Mouse (Mus musculus) forebrain, embryonic 13.5 days (tissue): ENCODE measurements around the gene Arhgap35. TPM values are rescaled to one million over a fixed set of nuclear protein-coding genes. Genes with fewer than 3 reads are reported as not detected.

Source experiments
- ATAC-seq: fragments of 200-750 bp; cut with Nextera tagmentation; 2 replicates; pipeline ENCODE4 v1.8.0; 2017
- H3K27ac ChIP-seq: fragments of 300-500 bp; sonication (generic); 2 replicates; pipeline ENCODE4 v1.5.1; 2015; ENCODE audit warnings: inconsistent platforms, mild to moderate bottlenecking, moderate library complexity
- H3K27me3 ChIP-seq: fragments of 300-500 bp; sonication (generic); 2 replicates; pipeline ENCODE4 v1.6.1; 2015; ENCODE audit warnings: mild to moderate bottlenecking, inconsistent platforms
- H3K36me3 ChIP-seq: fragments of 300-500 bp; sonication (generic); 2 replicates; pipeline ENCODE4 v1.6.1; 2015; ENCODE audit warnings: mild to moderate bottlenecking, inconsistent platforms; ENCODE audit not compliant: poor library complexity, severe bottlenecking
- H3K4me1 ChIP-seq: fragments of 300-500 bp; sonication (generic); 2 replicates; pipeline ENCODE4 v1.6.1; 2015; ENCODE audit warnings: inconsistent platforms
- H3K4me2 ChIP-seq: fragments of 300-500 bp; sonication (generic); 2 replicates; pipeline ENCODE4 v1.6.1; 2015; ENCODE audit warnings: inconsistent platforms, mild to moderate bottlenecking, moderate library complexity
- H3K4me3 ChIP-seq: fragments of 300-500 bp; sonication (generic); 2 replicates; pipeline ENCODE4 v1.5.1; 2015; ENCODE audit warnings: mild to moderate bottlenecking, inconsistent platforms
- H3K9ac ChIP-seq: fragments of 300-500 bp; sonication (generic); 2 replicates; pipeline ENCODE4 v1.6.1; 2015; ENCODE audit warnings: mild to moderate bottlenecking, inconsistent platforms
- H3K9me3 ChIP-seq: fragments of 300-500 bp; sonication (generic); replicated peaks from 2 replicates; pipeline ENCODE4 v1.6.1; 2016; ENCODE audit warnings: inconsistent platforms
- WGBS: fragments of 180-500 bp; shearing (Covaris S2); methylation state at CpG from one replicate; pipeline ENCODE4 v1.1.7; 2015; 5-methylcytosine and 5-hydroxymethylcytosine counted together
- polyA plus RNA-seq: library from polyadenylated mRNA; unstranded; fragments of >200 nt; fragmentation: Nextera tagmentation; extraction: Ambion mirVana; gene quantifications from 2 replicates; pipeline ENCODE4 v1.2.1, GENCODE M21; 2015

Gene Arhgap35
- polyA plus RNA-seq, 1 experiment from 2014 or later = 29.1 TPM

DNA sequence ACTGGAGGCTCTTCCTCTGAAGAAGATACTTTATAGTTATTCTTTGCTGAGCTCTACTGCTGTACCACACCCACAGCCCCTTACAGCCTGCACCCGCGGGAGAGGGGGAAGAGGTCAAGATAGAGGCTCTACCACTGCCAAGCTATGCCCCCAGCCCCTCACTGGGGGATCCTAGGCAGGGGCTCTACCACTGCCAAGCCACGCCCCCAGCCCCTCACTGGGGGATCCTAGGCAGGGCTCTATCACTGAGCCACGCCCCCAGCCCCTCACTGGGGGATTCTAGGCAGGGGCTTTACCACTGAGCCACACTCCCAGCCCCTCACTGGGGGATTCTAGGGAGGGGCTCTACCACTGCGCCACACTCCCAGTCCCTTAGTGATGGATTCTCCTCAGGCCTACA is 158.5 kb downstream of the Arhgap35 start:
- Histone ChIP-seq H3K4me2 (no peak overlapping the region), H3K9me3 (no peaks in the 10 kb centered on the region), H3K27me3 (peaks cover 13% of the 10 kb centered on the region; the same call in 1 of the 2 replicates), H3K36me3 (0 out of 2 replicates have a peak, but pooled peaks cover 17% of the 10 kb centered on the region), H3K27ac (no peak overlapping the region), H3K4me3 (no peak overlapping the region), H3K9ac (no peak overlapping the region), H3K4me1 (peaks cover 11% of the 10 kb centered on the region)
- no peak for ATAC-seq
- 82% methylated on average over 5 of the region's 5 CpGs for WGBS

DNA sequence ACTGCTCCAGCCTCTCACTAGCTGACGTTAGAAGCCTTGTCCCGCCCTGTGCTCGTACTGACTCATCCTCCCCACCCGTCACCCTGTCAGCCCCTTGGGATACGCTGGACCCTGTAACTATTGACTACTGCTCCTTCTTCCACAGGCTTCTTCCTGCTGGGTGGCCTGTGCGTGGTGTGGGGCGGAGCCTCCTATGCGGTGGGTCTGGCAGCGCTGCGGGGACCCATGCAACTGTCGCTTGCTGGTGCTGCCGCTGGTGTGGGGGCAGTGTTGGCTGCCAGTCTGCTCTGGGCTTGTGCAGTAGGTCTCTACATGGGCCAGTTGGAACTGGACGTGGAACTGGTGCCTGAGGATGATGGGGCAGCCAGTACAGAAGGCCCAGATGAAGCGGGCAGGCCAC is 159.8 kb downstream of the Arhgap35 start:
- Histone ChIP-seq H3K4me2 (no peak overlapping the region), H3K9ac (no peak overlapping the region), H3K27me3 (0 out of 2 replicates have a peak, but pooled peaks cover 5% of the 10 kb centered on the region), H3K4me3 (no peak overlapping the region), H3K9me3 (no peaks in the 10 kb centered on the region), H3K36me3 (0 out of 2 replicates have a peak, but pooled peaks cover 17% of the 10 kb centered on the region), H3K27ac (no peak overlapping the region), H3K4me1 (peaks cover 11% of the 10 kb centered on the region)
- WGBS = 94% methylated on average over 14 of the region's 14 CpGs
- ATAC-seq = no peak

DNA sequence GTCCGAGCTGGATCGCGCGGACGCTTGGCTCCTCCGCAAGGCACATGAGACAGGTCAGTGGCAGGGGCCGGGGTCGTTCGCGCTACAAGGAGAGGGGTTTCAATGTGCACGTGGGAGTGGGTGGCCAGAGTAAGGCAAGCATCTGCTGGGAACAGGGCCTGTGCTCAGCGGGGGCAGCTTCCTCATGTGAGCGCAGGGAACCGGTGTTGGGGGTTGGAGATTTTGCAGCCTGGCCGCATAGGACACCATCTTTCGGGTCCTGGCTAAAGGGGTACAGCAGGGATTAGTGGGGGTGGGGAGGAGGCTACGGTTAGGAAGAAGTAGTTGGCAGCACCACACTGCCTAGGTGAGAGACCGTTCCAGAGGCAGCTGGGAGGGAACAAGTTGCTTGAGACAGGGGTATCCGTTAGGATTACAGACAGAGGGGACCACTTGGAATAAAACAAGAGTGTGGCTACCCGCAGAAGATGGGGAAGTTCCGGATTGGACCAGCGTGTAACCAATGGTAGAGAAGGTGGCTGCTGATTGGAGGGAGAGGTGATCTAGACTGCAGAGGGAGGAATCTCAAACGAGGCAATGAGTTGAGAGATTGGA is 161.6 kb downstream of the Arhgap35 start:
- Histone ChIP-seq H3K4me3 (peak overlapping the region; percentile 77), H3K9ac (peak overlapping the region; percentile 76), H3K36me3 (0 out of 2 replicates have a peak, but pooled peaks cover 17% of the 10 kb centered on the region), H3K27me3 (0 out of 2 replicates have a peak, but pooled peaks cover 5% of the 10 kb centered on the region), H3K4me2 (peak overlapping the region; percentile 92), H3K9me3 (no peaks in the 10 kb centered on the region), H3K27ac (peak overlapping the region; percentile 54), H3K4me1 (peaks cover 11% of the 10 kb centered on the region)
- under 1% methylated on average over 23 of the region's 23 CpGs for WGBS
- peak; percentile 81 for ATAC-seq

DNA sequence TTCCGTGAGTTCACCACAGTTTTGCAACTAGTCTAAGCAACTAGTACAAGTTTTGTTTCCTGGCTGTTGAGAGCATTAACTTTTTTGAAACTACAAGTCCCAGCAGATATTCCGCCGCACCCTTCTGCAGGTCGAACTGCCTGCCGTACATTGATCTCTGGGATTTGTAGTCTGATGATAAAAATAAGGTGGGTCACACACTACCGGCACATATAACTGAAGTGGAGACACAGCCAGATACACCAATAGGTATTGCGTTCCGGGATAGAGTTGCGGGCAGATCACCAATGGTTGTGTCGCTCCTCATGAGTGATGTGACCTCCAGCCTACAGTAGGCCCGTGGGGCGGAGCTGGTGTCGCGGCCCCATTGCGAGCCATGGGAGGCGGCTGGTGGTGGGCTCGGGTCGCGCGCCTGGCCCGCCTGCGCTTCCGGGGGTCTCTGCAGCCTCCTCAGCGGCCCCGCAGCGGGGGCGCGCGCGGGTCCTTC is 162.2 kb downstream of the Arhgap35 start, which contains the start of gene Tmem160:
Gene Tmem160 (plus strand): TSS at position 193 of the 487 bp plus-strand sequence.
- ATAC-seq = peak; percentile 99
- peak within 1 kb of the TSS; percentile 92 for H3K4me2 ChIP-seq
- peak within 1 kb of the TSS; percentile 54 for H3K27ac ChIP-seq
- H3K27me3 ChIP-seq = 0 out of 2 replicates have a peak, but pooled peaks cover 5% of the 10 kb centered on the region
- 0 out of 2 replicates have a peak, but pooled peaks cover 17% of the 10 kb centered on the region for H3K36me3 ChIP-seq
- H3K9ac ChIP-seq = peak within 1 kb of the TSS; percentile 76
- no peaks in the 10 kb centered on the region for H3K9me3 ChIP-seq
- 1% methylated on average over 29 of the region's 30 CpGs for WGBS
- H3K4me1 ChIP-seq = peaks cover 11% of the 10 kb centered on the region
- H3K4me3 ChIP-seq = peak within 1 kb of the TSS; percentile 77

DNA sequence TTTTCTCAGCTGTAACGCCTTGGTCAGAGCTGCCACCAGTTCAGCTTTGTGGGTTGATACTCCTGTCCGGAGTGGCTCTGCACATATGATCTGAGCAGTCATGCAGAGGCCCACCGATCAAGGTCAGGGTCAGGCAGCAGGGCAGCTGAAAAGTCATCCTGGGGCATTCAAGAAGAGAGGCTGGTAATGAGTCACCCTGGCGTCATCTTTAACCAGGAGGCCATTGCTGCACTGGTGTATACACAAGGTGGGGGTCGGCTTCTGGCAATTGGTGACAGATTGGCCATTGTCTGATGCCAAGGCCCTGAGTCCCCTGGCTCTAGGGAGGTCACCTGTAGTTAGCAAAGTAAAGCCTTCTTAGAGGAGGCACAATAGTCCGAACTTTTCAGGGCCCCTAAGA is 163.1 kb downstream of the Arhgap35 start:
- Histone ChIP-seq H3K4me3 (no peak overlapping the region), H3K9ac (no peak overlapping the region), H3K27ac (no peak overlapping the region), H3K9me3 (no peaks in the 10 kb centered on the region), H3K4me1 (peaks cover 11% of the 10 kb centered on the region), H3K4me2 (no peak overlapping the region), H3K36me3 (0 out of 2 replicates have a peak, but pooled peaks cover 17% of the 10 kb centered on the region), H3K27me3 (0 out of 2 replicates have a peak, but pooled peaks cover 5% of the 10 kb centered on the region)
- no peak for ATAC-seq
- 89% methylated on average over 6 of the region's 6 CpGs for WGBS

Other genes starting within 250 kb of the Arhgap35 start
- 355 and 370 TPM in 2 replicates for gene Sae1, start 227.2 kb downstream of the Arhgap35 start, polyA plus RNA-seq
- 19.5 and 20.5 TPM in 2 replicates for gene Zc3h4, start 214.1 kb downstream of the Arhgap35 start, polyA plus RNA-seq
- 55.7 and 56.4 TPM in 2 replicates for gene Tmem160, start 162.2 kb downstream of the Arhgap35 start, polyA plus RNA-seq
- gene Npas1, start 137.3 kb downstream of the Arhgap35 start, polyA plus RNA-seq = 2.1 and 3.4 TPM in 2 replicates
- not detected in 2 replicates for gene Ceacam15, start 60.7 kb upstream of the Arhgap35 start, polyA plus RNA-seq
- not detected in 2 replicates for gene Ceacam9, start 106.9 kb upstream of the Arhgap35 start, polyA plus RNA-seq
- 328 and 333 TPM in 2 replicates for gene Ap2s1, start 123.4 kb upstream of the Arhgap35 start, polyA plus RNA-seq
- 16.0 and 17.1 TPM in 2 replicates for gene Slc1a5, start 166.3 kb upstream of the Arhgap35 start, polyA plus RNA-seq
- 147 and 164 TPM in 2 replicates for gene Strn4, start 200.9 kb upstream of the Arhgap35 start, polyA plus RNA-seq
- gene Fkrp, start 201.7 kb upstream of the Arhgap35 start, polyA plus RNA-seq = 24.0 and 28.0 TPM in 2 replicates
- 7.7 and 8.3 TPM in 2 replicates for gene Prkd2, start 227.9 kb upstream of the Arhgap35 start, polyA plus RNA-seq